Mouse (Mus musculus) embryonic facial prominence, embryonic 15.5 days (tissue): ENCODE results near the gene 1700092M07Rik. TPM values are rescaled to one million over a fixed set of nuclear protein-coding genes. Genes with fewer than 3 reads are reported as not detected.
"Not testable (repeated sequence)": the region's sequence is repeated elsewhere in the genome, so short reads cannot be mapped to it uniquely, and the experiment has no call there.

Experiments
- ATAC-seq: fragments of 200-750 bp; cut with Nextera tagmentation; 2 replicates; pipeline ENCODE4 v1.8.0; 2017; ENCODE audit warnings: low read depth, moderate TSS enrichment; ENCODE audit not compliant: insufficient number of reproducible peaks, low FRiP score, low TSS enrichment
- H3K27ac ChIP-seq: fragments of 300-500 bp; sonication (generic); replicated peaks from 2 replicates; pipeline ENCODE4 v1.5.1; 2015; ENCODE audit warnings: mild to moderate bottlenecking, inconsistent platforms
- H3K27me3 ChIP-seq: fragments of 300-500 bp; sonication (generic); 2 replicates; pipeline ENCODE4 v1.6.1; 2015; ENCODE audit warnings: inconsistent platforms
- H3K36me3 ChIP-seq: fragments of 300-500 bp; sonication (generic); 2 replicates; pipeline ENCODE4 v1.6.1; 2015; ENCODE audit warnings: mild to moderate bottlenecking, inconsistent platforms
- H3K4me1 ChIP-seq: fragments of 300-500 bp; sonication (generic); 2 replicates; pipeline ENCODE4 v1.6.1; 2015; ENCODE audit warnings: inconsistent platforms
- H3K4me2 ChIP-seq: fragments of 300-500 bp; sonication (generic); replicated peaks from 2 replicates; pipeline ENCODE4 v1.6.1; 2015; ENCODE audit warnings: mild to moderate bottlenecking, inconsistent platforms
- H3K4me3 ChIP-seq: fragments of 300-500 bp; sonication (generic); replicated peaks from 2 replicates; pipeline ENCODE4 v1.5.1; 2015; ENCODE audit warnings: mild to moderate bottlenecking, inconsistent platforms
- H3K9ac ChIP-seq: fragments of 300-500 bp; sonication (generic); 2 replicates; pipeline ENCODE4 v1.6.1; 2015; ENCODE audit warnings: inconsistent platforms
- H3K9me3 ChIP-seq: fragments of 300-500 bp; sonication (generic); replicated peaks from 2 replicates; pipeline ENCODE4 v1.6.1; 2016; ENCODE audit warnings: inconsistent platforms
- WGBS: fragments of 180-500 bp; shearing (Covaris S2); methylation state at CpG from one replicate; pipeline ENCODE4 v1.1.7; 2015; 5-methylcytosine and 5-hydroxymethylcytosine counted together
- polyA plus RNA-seq: library from polyadenylated mRNA; unstranded; fragments of >200 nt; fragmentation: Nextera tagmentation; extraction: Ambion mirVana; gene quantifications from 2 replicates; pipeline ENCODE4 v1.2.1, GENCODE M21; 2015

The 1700092M07Rik gene
- polyA plus RNA-seq, 1 experiment from 2014 or later: 1.2 TPM

GRCm38 (mm10) chr19:8727495-8728114 is 12.9 kb upstream of the 1700092M07Rik start:
- no peak overlapping the region for H3K27ac ChIP-seq
- H3K9ac ChIP-seq: no peak overlapping the region
- no peaks in the 10 kb centered on the region for H3K27me3 ChIP-seq
- H3K4me2 ChIP-seq: no peak overlapping the region
- H3K4me1 ChIP-seq: peaks cover 15% of the 10 kb centered on the region
- H3K4me3 ChIP-seq: no peak overlapping the region
- WGBS: 16% methylated on average over 5 of the region's 5 CpGs
- ATAC-seq: no peak
- H3K9me3 ChIP-seq: no peaks in the 10 kb centered on the region
- peaks cover 27% of the 10 kb centered on the region for H3K36me3 ChIP-seq

GRCm38 (mm10) chr19:8728335-8729099 is 12.0 kb upstream of the 1700092M07Rik start:
- H3K4me1 ChIP-seq: peaks cover 15% of the 10 kb centered on the region
- not testable (repeated sequence) for H3K27me3 ChIP-seq, ATAC-seq, H3K4me3 ChIP-seq, H3K9me3 ChIP-seq, H3K9ac ChIP-seq, H3K4me2 ChIP-seq, H3K27ac ChIP-seq
- peaks cover 27% of the 10 kb centered on the region for H3K36me3 ChIP-seq
- 50% methylated on average over 3 of the region's 3 CpGs for WGBS

DNA sequence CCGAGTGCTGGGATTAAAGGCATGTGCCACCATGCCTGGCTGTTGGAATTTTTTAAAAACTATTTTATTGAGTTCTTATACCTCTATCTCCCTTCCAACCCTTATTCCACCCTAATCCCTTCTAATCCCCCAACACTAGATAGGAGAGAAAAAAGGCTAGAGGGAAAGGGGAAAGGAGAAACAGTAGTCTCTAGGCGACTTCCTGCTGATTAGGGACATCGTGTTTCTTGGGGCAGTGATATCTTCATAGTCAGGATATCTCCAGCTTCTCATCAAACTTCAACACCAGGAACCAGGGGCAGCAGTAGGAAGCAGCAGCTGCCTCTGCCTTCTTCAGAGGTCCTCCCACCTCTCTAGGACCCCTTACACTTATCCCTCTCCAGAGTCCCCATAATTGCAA is 6.2 kb upstream of the 1700092M07Rik start:
- no peak for ATAC-seq
- H3K9ac ChIP-seq: no peak overlapping the region
- peaks cover 7% of the 10 kb centered on the region for H3K4me1 ChIP-seq
- 67% methylated on average over 3 of the region's 3 CpGs for WGBS
- H3K9me3 ChIP-seq: no peaks in the 10 kb centered on the region
- peaks cover 17% of the 10 kb centered on the region for H3K36me3 ChIP-seq
- H3K27ac ChIP-seq: no peak overlapping the region
- no peak overlapping the region for H3K4me2 ChIP-seq
- H3K27me3 ChIP-seq: no peaks in the 10 kb centered on the region
- no peak overlapping the region for H3K4me3 ChIP-seq

DNA sequence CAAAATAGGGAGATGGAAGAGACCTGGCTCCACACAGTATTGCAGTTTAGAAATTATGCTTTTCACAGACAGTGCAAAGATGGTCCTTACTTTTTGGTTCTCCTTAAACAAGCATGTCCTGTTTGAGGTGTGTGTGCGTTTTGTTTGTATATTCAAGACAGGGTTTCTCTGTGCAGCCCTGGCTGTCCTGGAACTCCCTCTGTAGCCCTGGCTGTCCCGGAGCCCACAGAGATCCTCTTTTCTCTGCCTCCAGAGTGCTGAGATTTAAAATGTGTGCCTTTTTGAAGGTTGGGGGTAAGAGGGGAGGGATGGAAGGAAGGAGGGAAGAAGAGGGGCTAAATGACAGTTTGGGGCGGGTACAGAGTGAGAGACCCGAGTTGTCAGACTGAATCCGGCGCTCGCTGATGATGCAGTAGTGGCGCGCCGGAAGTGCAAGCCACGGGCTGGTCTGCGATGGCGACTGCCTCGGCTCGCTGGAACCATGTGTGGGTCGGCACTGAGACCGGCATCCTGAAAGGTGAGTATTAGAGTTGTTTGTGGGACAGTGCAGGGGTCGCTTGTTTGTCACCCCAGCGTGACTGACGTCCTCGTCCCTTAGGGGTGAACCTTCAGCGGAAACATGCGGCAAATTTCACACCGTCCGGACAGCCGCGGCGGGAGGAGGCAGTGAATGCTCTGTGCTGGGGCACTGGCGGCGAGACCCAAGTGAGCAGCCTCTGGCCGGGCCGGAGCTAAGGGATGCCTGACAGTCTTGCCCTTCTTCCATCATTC is 4.9 kb upstream of the 1700092M07Rik start, which contains the start of gene Wdr74:
Gene Wdr74 (plus strand): TSS at position 439 of the 771 bp plus-strand sequence.
- H3K4me2 ChIP-seq: peak within 1 kb of the TSS; percentile 86
- peak within 1 kb of the TSS; percentile 79 for H3K9ac ChIP-seq
- under 1% methylated on average over 32 of the region's 32 CpGs for WGBS
- peaks cover 9% of the 10 kb centered on the region for H3K4me1 ChIP-seq
- peak within 1 kb of the TSS; percentile 90 for H3K4me3 ChIP-seq
- H3K27ac ChIP-seq: peak within 1 kb of the TSS; percentile 77
- ATAC-seq: peak; percentile 90
- H3K36me3 ChIP-seq: peaks cover 29% of the 10 kb centered on the region
- no peaks in the 10 kb centered on the region for H3K9me3 ChIP-seq
- no peaks in the 10 kb centered on the region for H3K27me3 ChIP-seq

GRCm38 (mm10) chr19:8736160-8736467 is 4.4 kb upstream of the 1700092M07Rik start:
- WGBS: 2% methylated on average over 11 of the region's 11 CpGs
- no peak for ATAC-seq
- H3K27ac ChIP-seq: peak overlapping the region; percentile 77

GRCm38 (mm10) chr19:8738911-8739310 is 1.6 kb upstream of the 1700092M07Rik start:
- H3K36me3 ChIP-seq: peaks cover 43% of the 10 kb centered on the region
- no peaks in the 10 kb centered on the region for H3K9me3 ChIP-seq
- H3K4me2 ChIP-seq: no peak overlapping the region
- H3K27ac ChIP-seq: no peak overlapping the region
- peaks cover 29% of the 10 kb centered on the region for H3K4me1 ChIP-seq
- no peak for ATAC-seq
- H3K9ac ChIP-seq: no peak overlapping the region
- WGBS: 92% methylated on average over 7 of the region's 7 CpGs
- H3K27me3 ChIP-seq: no peaks in the 10 kb centered on the region
- H3K4me3 ChIP-seq: no peak overlapping the region

More at GRCm38 (mm10) chr19:8736160-8736467, 4.4 kb upstream of the 1700092M07Rik start:
- H3K36me3 ChIP-seq: peaks cover 30% of the 10 kb centered on the region
- H3K27me3 ChIP-seq: no peaks in the 10 kb centered on the region
- peak overlapping the region; percentile 90 for H3K4me3 ChIP-seq
- H3K4me2 ChIP-seq: peak overlapping the region; percentile 86
- peak overlapping the region; percentile 79 for H3K9ac ChIP-seq
- H3K4me1 ChIP-seq: peaks cover 15% of the 10 kb centered on the region
- no peaks in the 10 kb centered on the region for H3K9me3 ChIP-seq

DNA sequence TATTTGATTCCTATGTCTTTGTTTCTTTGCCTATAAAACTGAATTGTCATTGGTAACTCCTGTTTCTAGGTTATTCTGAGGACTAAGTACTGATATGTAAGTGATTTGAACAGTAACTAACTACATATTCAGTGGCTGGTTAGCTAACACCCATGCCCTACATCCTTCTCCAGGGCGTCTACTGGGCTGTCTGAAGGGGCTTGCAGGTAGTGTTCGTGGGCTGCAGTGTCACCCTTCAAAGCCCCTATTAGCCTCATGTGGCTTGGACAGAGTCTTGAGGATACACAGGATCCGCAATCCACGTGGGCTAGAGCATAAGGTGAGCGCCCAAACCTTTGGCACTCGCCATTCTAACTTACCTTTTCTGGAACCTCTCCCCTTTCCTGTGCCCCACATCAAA is 872 bp upstream of the 1700092M07Rik start:
- Histone ChIP-seq H3K4me1 (peaks cover 29% of the 10 kb centered on the region), H3K4me3 (no peak overlapping the region), H3K27ac (no peak overlapping the region), H3K9me3 (no peaks in the 10 kb centered on the region), H3K27me3 (no peaks in the 10 kb centered on the region), H3K4me2 (no peak overlapping the region), H3K36me3 (peaks cover 50% of the 10 kb centered on the region), H3K9ac (no peak overlapping the region)
- no peak for ATAC-seq
- WGBS: 87% methylated on average over 6 of the region's 6 CpGs

DNA sequence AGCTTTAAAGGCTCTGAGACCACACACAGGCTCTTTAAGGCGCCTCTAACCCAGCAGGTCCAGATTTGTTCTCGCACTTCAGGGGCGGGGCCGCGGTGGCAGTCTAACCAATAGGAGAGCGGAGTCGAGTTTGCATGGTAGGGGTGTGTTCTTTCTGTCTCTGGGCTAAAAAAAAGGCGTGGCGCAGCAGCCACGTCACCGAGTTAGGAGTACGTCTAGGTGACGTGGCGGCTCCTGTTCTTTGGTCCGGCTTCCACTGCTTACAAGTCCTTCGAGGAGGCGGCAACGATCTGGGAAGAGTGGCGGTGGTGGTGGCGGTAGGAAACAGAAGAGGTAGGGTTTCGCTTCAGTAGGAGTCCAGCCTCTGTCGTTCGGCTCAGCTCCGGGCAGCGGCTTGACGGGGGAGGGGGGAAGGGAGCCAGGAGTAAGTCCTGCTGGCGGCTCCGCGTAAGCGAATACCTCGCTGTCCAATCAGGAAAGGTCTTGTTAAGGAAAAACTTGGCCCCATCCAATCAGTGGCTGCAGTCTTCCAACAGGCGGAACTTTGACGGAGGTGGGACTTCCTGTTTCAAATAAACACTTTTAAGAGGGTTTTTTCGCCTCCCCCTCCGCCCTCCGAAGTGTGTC is 838 bp downstream of the 1700092M07Rik start, which contains the start of gene Stx5a:
Gene Stx5a (plus strand): TSS at position 171 of the 627 bp plus-strand sequence.
- Histone ChIP-seq H3K4me2 (peak within 1 kb of the TSS; percentile 88), H3K27me3 (no peaks in the 10 kb centered on the region), H3K4me3 (peak within 1 kb of the TSS; percentile 66), H3K9me3 (no peaks in the 10 kb centered on the region), H3K4me1 (peaks cover 22% of the 10 kb centered on the region), H3K9ac (peak within 1 kb of the TSS; percentile 80), H3K36me3 (peaks cover 67% of the 10 kb centered on the region), H3K27ac (peak within 1 kb of the TSS; percentile 99)
- WGBS: 0% methylated on average over 36 of the region's 36 CpGs
- peak; percentile 98 for ATAC-seq

- Histone ChIP-seq H3K4me1 (peaks cover 22% of the 10 kb centered on the region), H3K9ac (peak overlapping the region; percentile 80), H3K36me3 (peaks cover 73% of the 10 kb centered on the region), H3K27me3 (no peaks in the 10 kb centered on the region), H3K27ac (peak overlapping the region; percentile 99), H3K9me3 (no peaks in the 10 kb centered on the region), H3K4me2 (peak overlapping the region; percentile 88), H3K4me3 (peak overlapping the region; percentile 66)
- 15% methylated on average over 14 of the region's 14 CpGs for WGBS
- no peak for ATAC-seq
Measured at GRCm38 (mm10) chr19:8742176-8742575, 1.7 kb downstream of the 1700092M07Rik start.

DNA sequence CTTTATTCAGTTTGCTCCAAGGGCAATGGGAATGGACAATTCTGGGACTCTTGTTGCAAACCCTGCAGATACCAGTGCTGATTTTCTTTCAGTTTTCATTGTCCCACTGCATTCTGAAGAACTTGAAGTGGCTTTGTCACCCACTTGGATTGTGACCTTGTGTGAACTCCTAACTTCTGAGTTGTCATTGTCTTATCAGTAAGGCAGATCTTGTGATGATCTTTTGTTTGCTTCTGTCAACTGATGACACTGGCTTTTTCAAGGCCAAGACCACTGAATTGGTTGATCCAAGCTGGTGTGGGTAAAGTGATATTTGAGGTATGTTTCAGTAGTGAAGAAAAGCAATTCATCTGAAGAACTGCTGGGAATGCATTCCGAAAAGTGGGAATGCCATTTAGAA is 4.9 kb downstream of the 1700092M07Rik start:
- ATAC-seq: no peak
- Histone ChIP-seq H3K9me3 (no peaks in the 10 kb centered on the region), H3K27me3 (no peaks in the 10 kb centered on the region), H3K36me3 (peaks cover 80% of the 10 kb centered on the region), H3K27ac (no peak overlapping the region), H3K9ac (no peak overlapping the region), H3K4me2 (no peak overlapping the region), H3K4me3 (no peak overlapping the region), H3K4me1 (peaks cover 22% of the 10 kb centered on the region)
- WGBS: 96% methylated on average over 1 of the region's 1 CpGs

DNA sequence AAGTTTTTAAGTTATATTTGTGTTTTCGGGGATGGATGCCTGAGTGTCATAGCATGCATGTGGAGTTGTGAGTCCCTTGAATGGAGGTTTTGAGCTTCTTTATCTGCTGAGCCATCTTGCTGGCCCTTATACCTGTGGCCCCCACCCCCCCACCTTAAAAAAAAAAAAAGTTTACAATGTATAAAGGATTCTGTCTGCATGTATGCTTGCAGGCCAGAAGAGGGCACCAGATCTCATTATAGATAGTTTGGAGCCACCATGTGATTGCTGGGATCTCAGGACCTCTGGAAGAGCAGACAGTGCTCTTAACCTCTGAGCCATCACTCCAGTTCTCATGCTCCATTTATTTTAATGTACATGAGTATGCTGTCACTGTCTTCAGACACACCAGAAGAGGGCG is 6.8 kb downstream of the 1700092M07Rik start:
- H3K4me2 ChIP-seq: no peak overlapping the region
- 78% methylated on average over 2 of the region's 2 CpGs for WGBS
- H3K9ac ChIP-seq: no peak overlapping the region

More for the DNA sequence above, 6.8 kb downstream of the 1700092M07Rik start:
- Histone ChIP-seq H3K9me3 (no peaks in the 10 kb centered on the region), H3K4me3 (no peak overlapping the region), H3K4me1 (peaks cover 11% of the 10 kb centered on the region), H3K27me3 (no peaks in the 10 kb centered on the region), H3K36me3 (peaks cover 95% of the 10 kb centered on the region), H3K27ac (no peak overlapping the region)
- no peak for ATAC-seq
